Mouse (Mus musculus) liver, embryonic 16.5 days (tissue): Measurements from ENCODE around the gene Agbl3. TPM values are rescaled to one million over a fixed set of nuclear protein-coding genes. Genes with fewer than 3 reads are reported as not detected.

Experiments
- ATAC-seq: fragments of 200-750 bp; cut with Nextera tagmentation; 2 replicates; pipeline ENCODE4 v1.8.0; 2017; ENCODE audit warnings: low read depth, mild to moderate bottlenecking, moderate number of reproducible peaks, moderate library complexity
- H3K27ac ChIP-seq: fragments of 300-500 bp; sonication (generic); 2 replicates; pipeline ENCODE4 v1.5.1; 2014; ENCODE audit warnings: mild to moderate bottlenecking, low read length
- H3K27me3 ChIP-seq: fragments of 300-500 bp; sonication (generic); 2 replicates; pipeline ENCODE4 v1.6.1; 2014; ENCODE audit warnings: low read depth, low read length, mixed read lengths; ENCODE audit not compliant: control insufficient read depth, insufficient read depth
- H3K36me3 ChIP-seq: fragments of 300-500 bp; sonication (generic); 2 replicates; pipeline ENCODE4 v1.6.1; 2014; ENCODE audit warnings: mild to moderate bottlenecking; ENCODE audit not compliant: control insufficient read depth, insufficient read depth
- H3K4me1 ChIP-seq: fragments of 300-500 bp; sonication (generic); 2 replicates; pipeline ENCODE4 v1.6.1; 2014; ENCODE audit warnings: low read depth, low read length, mixed read lengths; ENCODE audit not compliant: control insufficient read depth
- H3K4me2 ChIP-seq: fragments of 300-500 bp; sonication (generic); 2 replicates; pipeline ENCODE4 v1.6.1; 2014; ENCODE audit warnings: low read depth, low read length, mixed read lengths
- H3K4me3 ChIP-seq: fragments of 300-500 bp; sonication (generic); 2 replicates; pipeline ENCODE4 v1.5.1; 2014; ENCODE audit warnings: low read depth, mild to moderate bottlenecking, low read length
- H3K9ac ChIP-seq: fragments of 300-500 bp; sonication (generic); 2 replicates; pipeline ENCODE4 v1.6.1; 2014; ENCODE audit warnings: low read depth, low read length
- H3K9me3 ChIP-seq: fragments of 300-500 bp; sonication (generic); replicated peaks from 2 replicates; pipeline ENCODE4 v1.6.1; 2016; ENCODE audit warnings: low read length; ENCODE audit not compliant: control insufficient read depth
- WGBS: fragments of 180-500 bp; shearing (Covaris S2); extraction: QIAGEN DNeasy Blood & Tissue Kit; methylation state at CpG from one replicate; pipeline ENCODE4 v1.1.7; 2014; ENCODE audit not compliant: insufficient replicate concordance; 5-methylcytosine and 5-hydroxymethylcytosine counted together
- polyA plus RNA-seq: library from polyadenylated mRNA; unstranded; fragments of >200 nt; fragmentation: Nextera tagmentation; extraction: Ambion mirVana; gene quantifications from 2 replicates; pipeline ENCODE4 v1.2.1, GENCODE M21; 2015

Agbl3 gene
- 2.6 and 2.9 TPM in 2 replicates for polyA plus RNA-seq

DNA sequence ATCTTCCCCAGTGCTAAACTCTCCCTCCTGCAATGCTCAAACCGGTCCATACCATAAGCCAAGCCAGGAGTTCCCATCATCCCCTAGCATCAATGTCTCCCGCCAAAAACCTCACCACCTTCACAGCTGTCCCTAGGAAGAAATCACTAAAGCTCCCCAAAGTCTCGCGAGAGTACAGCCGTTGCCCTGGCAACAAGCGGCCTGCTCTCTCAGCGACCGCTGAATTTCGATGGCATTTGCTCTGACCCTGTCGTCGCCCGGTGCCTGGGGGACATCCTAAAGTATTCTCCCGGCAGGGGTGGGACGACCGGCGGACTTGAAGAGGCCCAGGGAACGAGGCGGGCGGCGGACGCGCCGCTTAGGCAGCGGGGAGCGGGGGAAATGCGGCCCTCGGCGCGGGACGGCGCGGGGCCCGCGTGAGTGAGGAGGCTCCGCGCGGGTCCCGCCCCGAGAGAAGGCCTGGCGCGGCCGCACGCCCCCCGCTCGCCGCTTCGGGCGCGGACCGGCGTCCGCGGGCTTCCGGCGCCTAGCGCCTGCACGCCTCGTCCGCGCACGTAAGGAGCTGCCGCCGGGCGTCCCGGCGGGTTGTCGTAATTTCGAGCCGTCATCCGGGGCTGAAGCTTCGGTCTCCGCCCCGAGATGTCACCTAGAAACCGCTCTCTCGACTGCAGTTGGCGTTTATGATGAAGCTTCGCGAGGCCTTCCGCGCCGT is at the start of gene Agbl3:
Agbl3 (plus strand) TSS at position 202 of the 712 bp plus-strand sequence.
- H3K36me3 ChIP-seq = no peaks in the 10 kb centered on the region
- H3K4me3 ChIP-seq = peak within 1 kb of the TSS; percentile 72
- no peaks in the 10 kb centered on the region for H3K27me3 ChIP-seq
- under 1% methylated on average over 62 of the region's 81 CpGs for WGBS
- H3K9ac ChIP-seq = peak within 1 kb of the TSS; percentile 84
- no peaks in the 10 kb centered on the region for H3K9me3 ChIP-seq
- peaks cover 3% of the 10 kb centered on the region for H3K4me1 ChIP-seq
- H3K27ac ChIP-seq = peak within 1 kb of the TSS; percentile 97
- ATAC-seq = peak; percentile 88
- H3K4me2 ChIP-seq = peak within 1 kb of the TSS; percentile 88

DNA sequence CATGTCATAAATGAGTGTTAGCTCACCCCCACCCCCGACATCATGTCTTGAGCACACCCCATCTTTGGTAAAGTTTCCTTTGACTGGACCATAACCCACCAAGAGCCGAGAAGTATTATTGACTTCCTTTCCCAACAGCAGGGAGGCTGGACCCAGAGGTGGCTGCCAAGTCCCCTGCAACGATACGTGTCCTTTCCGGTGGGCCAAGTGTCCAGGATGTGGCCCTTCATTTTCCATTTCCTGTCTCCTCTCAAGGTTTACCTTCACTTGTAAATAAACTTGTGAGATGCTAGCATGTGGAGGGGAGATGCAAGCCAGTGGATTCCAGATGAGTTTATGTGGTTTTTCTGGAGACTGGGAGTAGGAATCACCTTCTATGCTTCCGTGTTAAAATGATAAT is 49.2 kb upstream of the Agbl3 start:
- WGBS = 58% methylated on average over 6 of the region's 6 CpGs
- no peak overlapping the region for H3K27ac ChIP-seq
- no peak overlapping the region for H3K4me3 ChIP-seq
- H3K4me2 ChIP-seq = no peak overlapping the region
- H3K36me3 ChIP-seq = no peaks in the 10 kb centered on the region
- ATAC-seq = no peak
- H3K9me3 ChIP-seq = no peaks in the 10 kb centered on the region
- H3K4me1 ChIP-seq = no peaks in the 10 kb centered on the region; the same call in none of the 2 replicates
- no peak overlapping the region for H3K9ac ChIP-seq
- H3K27me3 ChIP-seq = no peaks in the 10 kb centered on the region

DNA sequence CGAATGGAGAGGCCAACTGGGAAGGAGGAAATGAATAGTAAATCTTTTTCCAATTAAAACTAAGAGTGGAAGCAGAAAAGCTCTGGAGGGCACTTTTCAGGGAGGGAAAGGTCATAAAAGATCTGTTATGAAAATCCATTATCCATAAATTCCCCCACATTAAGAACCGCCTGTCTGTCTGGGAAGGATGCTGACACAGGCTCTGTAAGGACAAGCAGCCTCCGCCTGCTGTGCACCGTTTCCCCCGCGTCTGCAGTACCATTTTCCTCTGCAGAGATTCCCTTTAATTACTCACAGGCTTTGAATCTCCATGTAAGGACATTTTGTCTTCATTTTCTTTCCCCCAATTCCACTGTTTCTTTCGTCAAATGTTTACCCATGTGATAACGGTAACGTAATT is 48.7 kb upstream of the Agbl3 start:
- Histone ChIP-seq H3K4me2 (no peak overlapping the region), H3K27ac (no peak overlapping the region), H3K27me3 (no peaks in the 10 kb centered on the region), H3K9ac (no peak overlapping the region), H3K36me3 (no peaks in the 10 kb centered on the region), H3K4me3 (no peak overlapping the region), H3K9me3 (no peaks in the 10 kb centered on the region), H3K4me1 (no peaks in the 10 kb centered on the region; the same call in none of the 2 replicates)
- no peak for ATAC-seq
- 69% methylated on average over 9 of the region's 9 CpGs for WGBS

DNA sequence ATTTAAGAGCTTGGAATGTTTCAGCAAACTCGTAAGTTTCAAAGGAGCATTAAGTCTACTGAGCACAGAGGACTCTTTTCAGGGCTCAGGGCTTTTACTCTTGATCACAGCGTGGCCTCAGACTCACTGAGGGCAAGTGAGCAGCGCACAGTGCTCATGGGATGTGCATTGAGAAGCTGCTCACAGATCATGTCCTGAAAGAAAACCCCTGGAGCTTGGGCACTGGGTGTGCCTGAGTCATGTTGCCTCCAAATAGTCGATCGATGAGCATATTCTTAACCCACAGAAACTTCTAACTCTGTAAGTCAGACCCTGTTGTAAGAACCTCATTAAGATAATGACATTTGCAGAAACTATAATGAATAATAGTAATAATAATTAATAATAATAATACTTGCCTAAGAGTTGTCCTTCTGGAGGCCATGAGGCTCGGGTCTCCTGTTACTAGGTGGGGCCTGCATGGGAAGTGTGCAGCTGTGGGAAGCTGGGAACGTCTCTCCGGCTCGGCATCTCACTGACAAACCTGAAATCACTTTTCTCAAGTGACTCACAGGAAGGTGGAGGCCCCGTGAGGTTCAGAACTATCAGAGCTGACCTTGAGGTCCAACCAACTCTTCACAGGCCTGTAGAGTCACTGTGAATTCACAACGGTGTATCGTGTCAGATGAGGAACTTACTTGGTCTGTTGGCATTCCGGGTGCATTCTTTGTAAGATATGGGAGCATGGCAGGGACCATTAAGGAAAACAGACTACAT is 45.1 kb upstream of the Agbl3 start:
- ATAC-seq = no peak
- H3K36me3 ChIP-seq = no peaks in the 10 kb centered on the region
- no peaks in the 10 kb centered on the region for H3K27me3 ChIP-seq
- H3K9me3 ChIP-seq = no peaks in the 10 kb centered on the region
- no peak overlapping the region for H3K4me2 ChIP-seq
- H3K4me3 ChIP-seq = no peak overlapping the region
- no peak overlapping the region for H3K27ac ChIP-seq
- peaks cover 4% of the 10 kb centered on the region for H3K4me1 ChIP-seq
- 63% methylated on average over 13 of the region's 13 CpGs for WGBS
- no peak overlapping the region for H3K9ac ChIP-seq

DNA sequence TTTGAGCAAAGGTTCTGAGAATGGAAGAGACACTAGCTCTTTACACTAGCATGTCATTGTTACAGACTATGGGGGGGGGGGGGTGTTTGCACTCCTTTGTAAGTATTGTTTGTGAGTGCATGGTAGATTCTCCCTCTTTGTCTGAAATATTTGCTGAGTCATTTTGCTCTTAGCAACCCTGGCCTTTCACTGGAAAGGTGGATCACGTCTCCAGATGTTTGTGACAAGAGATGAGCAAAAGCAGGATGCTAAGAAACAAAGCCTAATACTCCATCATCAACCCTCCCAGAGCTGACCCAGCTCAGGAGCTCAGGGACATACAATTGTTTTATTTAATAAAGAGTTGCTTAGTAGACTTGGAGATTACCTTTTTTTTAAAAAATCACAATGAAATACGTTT is 43.3 kb upstream of the Agbl3 start:
- no peak overlapping the region for H3K27ac ChIP-seq
- H3K9ac ChIP-seq = no peak overlapping the region
- WGBS = 32% methylated on average over 2 of the region's 2 CpGs
- H3K4me2 ChIP-seq = no peak overlapping the region
- H3K4me1 ChIP-seq = peaks cover 4% of the 10 kb centered on the region
- H3K36me3 ChIP-seq = no peaks in the 10 kb centered on the region
- H3K27me3 ChIP-seq = no peaks in the 10 kb centered on the region
- H3K4me3 ChIP-seq = no peak overlapping the region
- ATAC-seq = no peak
- no peaks in the 10 kb centered on the region for H3K9me3 ChIP-seq

DNA sequence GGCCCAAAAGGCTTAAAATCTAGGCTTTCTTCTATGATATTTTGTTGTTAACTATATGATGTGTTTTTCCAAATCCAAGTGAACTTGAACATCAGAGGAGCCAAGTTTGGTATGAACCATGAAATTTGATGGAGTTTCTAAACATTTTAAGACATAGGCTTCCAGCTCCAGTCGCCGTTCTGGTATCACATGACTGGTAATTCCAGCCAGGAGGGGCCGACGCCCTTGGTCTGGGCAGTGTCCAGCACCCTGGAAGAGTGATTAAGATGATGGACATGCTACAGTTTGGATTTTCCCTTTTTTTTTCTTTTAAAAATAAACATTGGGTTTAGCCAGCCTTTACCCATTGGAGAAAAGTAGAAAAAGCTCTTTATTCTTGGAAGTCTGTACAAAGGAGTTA is 36.3 kb upstream of the Agbl3 start:
- Histone ChIP-seq H3K4me2 (no peak overlapping the region), H3K27me3 (no peaks in the 10 kb centered on the region), H3K9ac (no peak overlapping the region), H3K9me3 (no peaks in the 10 kb centered on the region), H3K4me3 (no peak overlapping the region), H3K27ac (no peak overlapping the region), H3K4me1 (peaks cover 4% of the 10 kb centered on the region), H3K36me3 (no peaks in the 10 kb centered on the region)
- WGBS = 72% methylated on average over 4 of the region's 4 CpGs
- no peak for ATAC-seq

DNA sequence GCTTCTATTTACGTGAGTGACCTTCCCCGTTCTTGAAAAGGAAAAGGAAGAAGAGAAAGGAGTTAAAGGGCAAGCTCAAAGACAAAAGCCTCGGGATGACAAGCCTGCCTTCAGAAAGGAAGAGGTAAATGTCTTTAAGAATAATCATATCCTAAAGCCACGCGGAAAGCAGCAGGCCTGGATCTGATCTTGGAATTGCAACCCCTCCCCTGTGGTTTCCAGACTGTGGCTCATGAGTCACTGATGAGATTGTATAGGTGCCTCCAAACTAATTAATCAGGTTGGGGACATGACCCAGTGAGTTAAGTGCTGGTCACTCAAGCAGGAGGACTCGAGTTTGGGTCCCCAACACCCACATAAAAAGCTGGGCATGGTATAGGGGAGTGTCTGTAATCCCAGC is 32.4 kb upstream of the Agbl3 start:
- Histone ChIP-seq H3K4me2 (no peak overlapping the region), H3K4me3 (no peak overlapping the region), H3K27me3 (no peaks in the 10 kb centered on the region), H3K36me3 (no peaks in the 10 kb centered on the region), H3K9ac (no peak overlapping the region), H3K9me3 (no peaks in the 10 kb centered on the region), H3K4me1 (no peaks in the 10 kb centered on the region; the same call in 1 of the 2 replicates), H3K27ac (no peak overlapping the region)
- ATAC-seq = no peak
- WGBS = 52% methylated on average over 6 of the region's 6 CpGs

DNA sequence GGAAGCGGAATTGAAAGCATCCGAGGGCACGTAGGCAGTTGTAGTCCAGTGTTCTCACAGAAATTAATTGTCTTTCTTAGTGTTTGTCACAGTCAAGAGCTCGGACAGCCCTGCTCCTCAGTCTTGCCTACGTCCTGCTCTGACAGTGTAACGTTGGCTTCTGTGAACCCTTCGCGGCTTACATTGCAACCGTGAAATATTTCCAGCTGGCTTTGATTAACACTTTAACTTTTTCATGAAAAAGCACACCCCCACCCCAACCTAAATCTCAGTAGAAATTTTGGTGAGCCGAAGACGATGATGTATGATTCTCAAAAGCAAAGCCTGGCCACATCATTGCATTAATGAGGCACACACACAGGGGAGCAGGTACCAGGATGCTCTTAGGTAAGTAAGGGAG is 31.7 kb upstream of the Agbl3 start:
- Histone ChIP-seq H3K4me2 (no peak overlapping the region), H3K36me3 (no peaks in the 10 kb centered on the region), H3K4me1 (no peaks in the 10 kb centered on the region; the same call in 1 of the 2 replicates), H3K9ac (no peak overlapping the region), H3K9me3 (no peaks in the 10 kb centered on the region), H3K27ac (no peak overlapping the region), H3K27me3 (no peaks in the 10 kb centered on the region), H3K4me3 (no peak overlapping the region)
- 77% methylated on average over 11 of the region's 11 CpGs for WGBS
- no peak for ATAC-seq

DNA sequence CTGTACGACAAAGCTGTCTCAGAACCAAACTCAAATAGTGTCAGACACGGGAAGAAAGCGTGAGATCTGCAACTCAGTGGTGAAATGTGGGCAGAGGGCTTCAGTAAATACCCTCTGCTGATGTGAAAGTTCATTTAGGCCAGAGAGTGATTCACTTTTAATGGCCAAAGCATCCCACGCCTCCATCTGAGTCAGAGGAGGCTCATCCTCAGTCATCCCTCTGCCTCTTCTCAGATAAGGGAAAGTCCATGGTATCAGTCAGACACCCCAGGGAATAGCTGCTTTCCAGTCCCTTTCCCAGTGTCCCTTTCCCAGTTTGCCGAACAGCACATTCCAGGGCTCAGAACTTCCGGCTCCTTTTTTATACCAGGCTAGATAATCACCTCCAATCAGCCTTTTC is 30.7 kb upstream of the Agbl3 start:
- no peak overlapping the region for H3K9ac ChIP-seq
- no peaks in the 10 kb centered on the region for H3K36me3 ChIP-seq
- H3K4me2 ChIP-seq = no peak overlapping the region
- no peak for ATAC-seq
- no peaks in the 10 kb centered on the region; the same call in 1 of the 2 replicates for H3K4me1 ChIP-seq
- H3K9me3 ChIP-seq = no peaks in the 10 kb centered on the region
- H3K27ac ChIP-seq = no peak overlapping the region
- H3K4me3 ChIP-seq = no peak overlapping the region
- WGBS = 55% methylated on average over 6 of the region's 6 CpGs
- no peaks in the 10 kb centered on the region for H3K27me3 ChIP-seq
